20 mouse cellular contexts compared by ENCODE assay signal in genomic region chr8:10199301-10199700, GRCm38 (mm10). TPM values are rescaled to one million over a fixed set of nuclear protein-coding genes. Genes with fewer than 3 reads are reported as not detected.
DNase-seq lines count a peak whose midpoint lies in the region; ATAC-seq and TF ChIP-seq lines count a peak whose summit lies in the region.
"Had no signal": no experiment of that assay in that cellular context is flagged by ENCODE, and none has a peak within 500 bp of the region (broad histone marks: within the 10 kb centered on the region; RNA-seq: fewer than 3 reads in every experiment).

No protein-coding gene starts in this region.

- 0 out of 2 replicates have a peak overlapping the region, but pooled peaks have one; percentile 9 for H3K27ac ChIP-seq in forebrain, postnatal 0 days (ENCODE audit: low read depth, low read length)
- no peak overlapping the region for H3K27ac ChIP-seq in forebrain, embryonic 10.5 days
- no peak overlapping the region; the same call in 1 of the 2 replicates for H3K27ac ChIP-seq in hindbrain, postnatal 0 days
- H3K27ac ChIP-seq: heart, adult 2 months; limb, embryonic 13.5 days; liver, embryonic 15.5 days had no signal

- TF ChIP-seq CTCF in forebrain, postnatal 0 days (IDR thresholded peaks at IDR 0.05; ENCODE audit: low read depth): no peak
- no peak for TF ChIP-seq CTCF in hindbrain, postnatal 0 days (IDR thresholded peaks at IDR 0.05; ENCODE audit: low read depth)

- H3K4me1 ChIP-seq in forebrain, postnatal 0 days (ENCODE audit: insufficient read depth): peaks cover 17% of the 10 kb centered on the region
- H3K4me1 ChIP-seq in forebrain, embryonic 10.5 days: peaks cover 7% of the 10 kb centered on the region
- peaks cover 3% of the 10 kb centered on the region; the same call in 1 of the 2 replicates for H3K4me1 ChIP-seq in hindbrain, postnatal 0 days (ENCODE audit: insufficient read depth, low read length)
- H3K4me1 ChIP-seq: limb, embryonic 13.5 days; liver, embryonic 15.5 days had no signal

- H3K9ac ChIP-seq in forebrain, postnatal 0 days: no peak overlapping the region
- no peak overlapping the region for H3K9ac ChIP-seq in hindbrain, postnatal 0 days (replicated peaks; ENCODE audit: low read length)
- H3K9ac ChIP-seq: limb, embryonic 13.5 days; liver, embryonic 15.5 days had no signal

- no peaks in the 10 kb centered on the region for H3K36me3 ChIP-seq in forebrain, postnatal 0 days (ENCODE audit: insufficient read depth)
- no peaks in the 10 kb centered on the region for H3K36me3 ChIP-seq in forebrain, embryonic 10.5 days (replicated peaks)
- no peaks in the 10 kb centered on the region for H3K36me3 ChIP-seq in hindbrain, postnatal 0 days (ENCODE audit: insufficient read depth, low read length)
- H3K36me3 ChIP-seq: limb, embryonic 13.5 days; liver, embryonic 15.5 days had no signal

- H3K27me3 ChIP-seq in forebrain, postnatal 0 days (ENCODE audit: insufficient read depth, low read length): no peaks in the 10 kb centered on the region
- H3K27me3 ChIP-seq in forebrain, embryonic 10.5 days (ENCODE audit: poor library complexity, severe bottlenecking): no peaks in the 10 kb centered on the region
- H3K27me3 ChIP-seq in hindbrain, postnatal 0 days (ENCODE audit: insufficient read depth, low read length): no peaks in the 10 kb centered on the region
- H3K27me3 ChIP-seq: limb, embryonic 13.5 days; liver, embryonic 15.5 days had no signal

- intact Hi-C loops in left cerebral cortex, postnatal 4 days (cut with DNase I): no loop called here

- H3K4me3 ChIP-seq in forebrain, postnatal 0 days (ENCODE audit: low read depth, low read length): no peak overlapping the region
- no peak overlapping the region for H3K4me3 ChIP-seq in forebrain, embryonic 10.5 days
- no peak overlapping the region for H3K4me3 ChIP-seq in hindbrain, postnatal 0 days (ENCODE audit: low read length)
- H3K4me3 ChIP-seq: heart, adult 2 months; limb, embryonic 13.5 days; liver, embryonic 15.5 days; myocyte had no signal

- peak; percentile 57 for DNase-seq in forebrain, postnatal 0 days
- no peak for DNase-seq in forebrain, embryonic 10.5 days (ENCODE audit: extremely low spot score, low spot score)
- DNase-seq in left cerebral cortex, postnatal 4 days: peak; percentile 76
- DNase-seq in left cerebral cortex, adult 18-20 months (ENCODE audit: low spot score in 2 of 2): no peak
- DNase-seq in Muller cell, postnatal 12 days (ENCODE audit: inconsistent ontology term): peak; percentile 65
- peak; percentile 77 for DNase-seq in hindbrain, postnatal 0 days (ENCODE audit: low spot score)
- DNase-seq in gastrocnemius, adult 8-10 months (ENCODE audit: low spot score in 2 of 2): no peak
- no peak for DNase-seq in adrenal gland, postnatal 25 days
- DNase-seq: adrenal gland, postnatal 36 days; gastrocnemius, postnatal 10 days; heart, adult 2 months; lung, postnatal 10 days; thymus, postnatal 25 days had no signal

- ATAC-seq in forebrain, postnatal 0 days: peak; percentile 37
- peak; percentile 70 for ATAC-seq in hindbrain, postnatal 0 days
- ATAC-seq: activated CD4-positive, CD25-positive, alpha-beta regulatory T cell, adult 4 months; inflammation-experienced regulatory T-cells, adult 6 months; Patski had no signal

- no peak overlapping the region for H3K4me2 ChIP-seq in forebrain, postnatal 0 days (ENCODE audit: low read depth)
- 0 out of 2 replicates have a peak overlapping the region, but pooled peaks have one; percentile 21 for H3K4me2 ChIP-seq in hindbrain, postnatal 0 days (ENCODE audit: low read depth, low read length)
- H3K4me2 ChIP-seq: limb, embryonic 13.5 days; liver, embryonic 15.5 days had no signal

- 52% methylated on average over 5 of the region's 5 CpGs for WGBS in forebrain, postnatal 0 days
- WGBS in forebrain, embryonic 10.5 days: 89% methylated on average over 5 of the region's 5 CpGs
- WGBS in hindbrain, postnatal 0 days: 47% methylated on average over 5 of the region's 5 CpGs

- H3K9me3 ChIP-seq in forebrain, postnatal 0 days (ENCODE audit: low read length): no peaks in the 10 kb centered on the region
- H3K9me3 ChIP-seq in forebrain, embryonic 10.5 days: no peaks in the 10 kb centered on the region
- no peaks in the 10 kb centered on the region for H3K9me3 ChIP-seq in hindbrain, postnatal 0 days (ENCODE audit: low read length)
- H3K9me3 ChIP-seq: limb, embryonic 13.5 days; liver, embryonic 15.5 days had no signal

RNA-seq across cellular contexts. Expression of gene Myo16, which starts 45.6 kb away (rescaled TPM):
- 56.3 and 58.6 TPM in 2 replicates for total RNA-seq in forebrain, postnatal 0 days (2014; rRNA removed)
- polyA plus RNA-seq in forebrain, postnatal 0 days (2015; fragmentation: Nextera tagmentation; extraction: Ambion mirVana): 3.8 and 5.5 TPM in 2 replicates
- polyA plus RNA-seq in forebrain, embryonic 10.5 days (2016; fragmentation: Nextera tagmentation; extraction: Ambion mirVana): 0.50 and 0.64 TPM in 2 replicates
- total RNA-seq in left cerebral cortex, postnatal 4 days (2021): 100 to 1,000 TPM; 117 to 126 TPM
- total RNA-seq in left cerebral cortex, adult 18-20 months (2021): 10 to 100 TPM; 29.1 to 32.4 TPM
- total RNA-seq in hindbrain, postnatal 0 days (2014; rRNA removed): 71.2 and 71.8 TPM in 2 replicates
- 8.1 and 8.7 TPM in 2 replicates for polyA plus RNA-seq in hindbrain, postnatal 0 days (2015; fragmentation: Nextera tagmentation; extraction: Ambion mirVana)
- under 1 TPM in 2 of 4 experiments, not detected in 2; 0.04 to 0.17 TPM for total RNA-seq in gastrocnemius, adult 8-10 months (2022)
- total RNA-seq in adrenal gland, postnatal 25 days (2021): not detected in 2 replicates
- total RNA-seq: adrenal gland, postnatal 36 days; megakaryocyte, adult 5-6 weeks had no signal
- polyA plus RNA-seq: activated CD4-positive, CD25-positive, alpha-beta regulatory T cell, adult 4 months; heart, adult 2 months; inflammation-experienced regulatory T-cells, adult 6 months had no signal

Comparison
In these comparisons a context has a peak if more than half of its experiments do, and no peak if none do; other contexts are left out.
1. DNase-seq: peak in forebrain, postnatal 0 days (single experiment), left cerebral cortex, postnatal 4 days (single experiment), Muller cell, postnatal 12 days (single experiment) and hindbrain, postnatal 0 days (single experiment); none in forebrain, embryonic 10.5 days (single experiment), left cerebral cortex, adult 18-20 months (0 of 2), gastrocnemius, adult 8-10 months (0 of 2) and adrenal gland, postnatal 25 days (single experiment).
2. RNA of gene Myo16, which starts 45.6 kb away (total RNA-seq): 117 to 126 TPM in left cerebral cortex, postnatal 4 days, 71.2 to 71.8 TPM in hindbrain, postnatal 0 days, 56.3 to 58.6 TPM in forebrain, postnatal 0 days and 29.1 to 32.4 TPM in left cerebral cortex, adult 18-20 months; 0.04 to 0.17 TPM in gastrocnemius, adult 8-10 months and not detected in adrenal gland, postnatal 25 days; every median in the first group is over 10 times any median in the second.